Mouse (Mus musculus) cerebellum, adult 9-10 months (tissue): Measurements from ENCODE around the gene Rhd.

Source experiments
- DNase-seq: peaks from one replicate; pipeline ENCODE4 v3.0.0; 2022

Rhd gene

DNA sequence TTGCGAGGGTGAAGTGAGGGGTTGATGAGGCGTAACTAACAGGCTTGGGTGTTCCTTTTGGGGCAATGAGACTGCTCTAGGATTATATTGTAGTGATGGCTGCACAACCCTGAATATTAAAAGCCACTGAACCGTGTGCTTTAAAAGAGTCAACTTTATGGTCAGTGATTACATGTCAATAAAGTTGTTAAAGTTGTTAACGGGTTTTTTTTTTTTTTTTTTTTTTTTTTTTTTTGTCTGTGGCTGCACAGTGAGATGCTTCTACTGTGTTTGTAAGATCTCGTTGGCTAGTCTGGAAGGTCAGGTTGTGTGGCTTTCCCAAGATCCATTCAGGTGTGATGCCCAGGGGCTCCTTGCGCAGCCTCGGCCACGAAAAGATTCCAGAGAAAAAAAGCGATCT, 75.6 kb downstream of the Rhd start:
- DNase-seq = no peak

DNA sequence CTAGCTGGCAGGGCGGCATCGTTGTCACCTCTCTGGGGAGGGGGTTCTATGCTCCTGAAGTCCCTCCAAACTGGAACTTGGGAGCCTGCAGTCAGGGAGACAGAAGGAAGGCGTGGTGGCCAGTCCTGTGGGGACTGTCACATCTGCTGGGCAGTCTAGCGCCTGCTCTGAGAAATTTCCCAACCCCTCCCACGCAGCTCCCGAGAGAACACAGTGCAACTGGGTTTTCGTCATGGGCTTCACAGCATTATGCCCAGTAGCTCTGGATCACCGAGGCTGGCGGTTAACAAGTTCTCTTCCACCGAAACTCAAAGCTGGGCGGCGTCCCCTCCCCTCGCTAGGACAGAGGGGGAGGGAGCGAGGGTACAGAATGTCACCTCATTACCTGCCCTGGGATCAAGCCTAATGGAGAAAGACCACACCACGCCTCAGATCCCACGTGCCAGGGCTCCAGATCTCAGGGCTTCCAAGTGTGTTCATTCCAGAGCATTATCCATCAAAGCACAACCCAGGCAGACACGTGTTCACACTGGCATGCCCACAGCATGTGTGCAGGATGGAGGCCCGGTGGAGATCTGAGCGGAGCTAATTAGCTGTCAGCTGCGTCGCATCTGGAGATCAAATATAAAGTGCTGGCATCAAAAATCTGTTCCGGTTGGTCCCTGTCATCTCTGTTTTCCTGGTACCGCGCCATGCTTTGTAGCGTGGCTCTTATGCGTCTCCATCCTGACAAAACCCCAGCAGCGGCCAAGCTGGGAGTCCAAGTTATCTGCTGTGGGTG, 79.6 kb downstream of the Rhd start:
- DNase-seq = no peak
